Mouse (Mus musculus) megakaryocyte-erythroid progenitor cell, adult 5 weeks (primary cell): ENCODE results near the gene Pde6g. TPM values are rescaled to one million over a fixed set of nuclear protein-coding genes. Genes with fewer than 3 reads are reported as not detected.

Source experiments
- polyA plus RNA-seq: library from polyadenylated mRNA; stranded (reverse); fragments of >175 nt; gene quantifications from 2 replicates; pipeline ENCODE4 v1.2.3, GENCODE M21; 2012

Gene Pde6g
- 0.02 TPM in 1 of 2 replicates, not detected in the other for polyA plus RNA-seq

GRCm38 (mm10) chr11:120453306-120453705 lies at the start of gene Pde6g:
Pde6g (minus strand) TSS chr11:120453500.

GRCm38 (mm10) chr11:120491317-120492023 lies 38.2 kb upstream of the Pde6g start, which contains the start of gene Slc25a10:
Slc25a10 (plus strand) TSS chr11:120491840.

GRCm38 (mm10) chr11:120484265-120484981 lies 31.1 kb upstream of the Pde6g start, which contains the start of gene Mrpl12:
Mrpl12 (plus strand) TSS chr11:120484613.

GRCm38 (mm10) chr11:120467051-120467735 lies 13.9 kb upstream of the Pde6g start, which contains the start of gene Arl16:
Arl16 (minus strand) TSS chr11:120467607.

GRCm38 (mm10) chr11:120457772-120458751 lies 4.8 kb upstream of the Pde6g start, which contains the start of the genes Oxld1 and Ccdc137:
Oxld1 (minus strand) TSS chr11:120458068.
Ccdc137 (plus strand) TSS chr11:120458115.

GRCm38 (mm10) chr11:120442344-120442743 lies 11.0 kb downstream of the Pde6g start, which contains the start of gene Tspan10:
Tspan10 (plus strand) TSS chr11:120442644.

GRCm38 (mm10) chr11:120437152-120437856 lies 16.0 kb downstream of the Pde6g start, which contains the start of gene Nploc4:
Nploc4 (minus strand) TSS chr11:120437708.

Other genes starting within 250 kb of the Pde6g start
- gene Bahcc1, start 220.6 kb downstream of the Pde6g start, polyA plus RNA-seq: 45.0 and 61.7 TPM in 2 replicates
- 934 and 983 TPM in 2 replicates for gene Actg1, start 105.0 kb downstream of the Pde6g start, polyA plus RNA-seq
- not detected in 2 replicates for gene Fscn2, start 92.0 kb downstream of the Pde6g start, polyA plus RNA-seq
- gene Faap100, start 74.7 kb downstream of the Pde6g start, polyA plus RNA-seq: 32.5 and 33.7 TPM in 2 replicates
- gene Nploc4, start 15.8 kb downstream of the Pde6g start, polyA plus RNA-seq: 48.3 and 52.9 TPM in 2 replicates
- gene Tspan10, start 10.9 kb downstream of the Pde6g start, polyA plus RNA-seq: 0.06 and 0.08 TPM in 2 replicates
- gene Oxld1, start 4.6 kb upstream of the Pde6g start, polyA plus RNA-seq: 9.0 and 9.9 TPM in 2 replicates
- gene Ccdc137, start 4.6 kb upstream of the Pde6g start, polyA plus RNA-seq: 31.2 and 32.6 TPM in 2 replicates
- 22.3 and 23.4 TPM in 2 replicates for gene Arl16, start 14.1 kb upstream of the Pde6g start, polyA plus RNA-seq
- gene Mrpl12, start 31.1 kb upstream of the Pde6g start, polyA plus RNA-seq: 467 and 483 TPM in 2 replicates
- gene Slc25a10, start 38.3 kb upstream of the Pde6g start, polyA plus RNA-seq: 47.2 and 58.4 TPM in 2 replicates
- not detected in 2 replicates for gene Gcgr, start 77.2 kb upstream of the Pde6g start, polyA plus RNA-seq
- gene Mcrip1, start 96.2 kb upstream of the Pde6g start, polyA plus RNA-seq: 170 and 188 TPM in 2 replicates
- gene Ppp1r27, start 97.6 kb upstream of the Pde6g start, polyA plus RNA-seq: 0.24 TPM in 1 of 2 replicates, not detected in the other
- 1,164 and 1,680 TPM in 2 replicates for gene P4hb, start 119.8 kb upstream of the Pde6g start, polyA plus RNA-seq
- 1,098 and 1,284 TPM in 2 replicates for gene Arhgdia, start 128.1 kb upstream of the Pde6g start, polyA plus RNA-seq
- 339 and 360 TPM in 2 replicates for gene Alyref, start 144.9 kb upstream of the Pde6g start, polyA plus RNA-seq
- gene Anapc11, start 144.9 kb upstream of the Pde6g start, polyA plus RNA-seq: 111 and 156 TPM in 2 replicates
- gene Npb, start 155.0 kb upstream of the Pde6g start, polyA plus RNA-seq: 1.6 and 2.9 TPM in 2 replicates
- 93.8 and 116 TPM in 2 replicates for gene Pcyt2, start 164.4 kb upstream of the Pde6g start, polyA plus RNA-seq
- 246 and 280 TPM in 2 replicates for gene Sirt7, start 171.7 kb upstream of the Pde6g start, polyA plus RNA-seq
- gene Mafg, start 180.1 kb upstream of the Pde6g start, polyA plus RNA-seq: 51.4 and 66.1 TPM in 2 replicates
- 1.2 and 1.5 TPM in 2 replicates for gene Pycr1, start 190.3 kb upstream of the Pde6g start, polyA plus RNA-seq
- gene Myadml2, start 194.7 kb upstream of the Pde6g start, polyA plus RNA-seq: 0.05 TPM in 1 of 2 replicates, not detected in the other
- 0.17 and 0.18 TPM in 2 replicates for gene Notum, start 207.7 kb upstream of the Pde6g start, polyA plus RNA-seq
- 360 and 376 TPM in 2 replicates for gene Aspscr1, start 219.5 kb upstream of the Pde6g start, polyA plus RNA-seq